Mouse (Mus musculus): ENCODE measurements at regions not wholly inside any gene's neighbourhood (a gene's known extent, or its start where the extent isn't known, plus 50 kb on each side); places are given as distances from the start of the nearest gene placed in this dataset.

GRCm38 (mm10) chr14:72847466-72847865, 137.7 kb upstream of the Fndc3a start:
- TF ChIP-seq EP300 (IDR thresholded peaks at IDR 0.05; ENCODE audit: low read depth) (no peak), CTCF (IDR thresholded peaks at IDR 0.05; ENCODE audit: low read depth) (no peak)

All from liver, postnatal 0 days (tissue).